Mouse (Mus musculus): Measurements from ENCODE around the gene Gm45785. TPM values are rescaled to one million over a fixed set of nuclear protein-coding genes. Genes with fewer than 3 reads are reported as not detected.
A peak's percentile ranks its signal among the peaks of the same experiment; 100 is the strongest.
"Not testable (repeated sequence)": the region's sequence is repeated elsewhere in the genome, so short reads cannot be mapped to it uniquely, and the experiment has no call there.

Gene Gm45785
- total RNA-seq (2021), result 1 to 10 TPM; 1.2 to 1.8 TPM

- DNase-seq (ENCODE audit: low spot score in 2 of 2), result peak; percentile 82 to 95
- intact Hi-C loops (cut with DNase I), result loop anchor here (1.0 to 2.0 kb wide), 2 partner anchors 25 to 205 kb away; partner anchors contain the start of genes B4galnt4 and Psmd13
Measured at GRCm38 (mm10) chr7:140855860-140856784, at the start of gene Gm45785. Gene Gm45785 (minus strand): TSS chr7:140856331.

GRCm38 (mm10) chr7:140905642-140906081 is 49.5 kb upstream of the Gm45785 start:
- no peak for DNase-seq (ENCODE audit: low spot score in 2 of 2)
- intact Hi-C loops (cut with DNase I), result no loop called here

- intact Hi-C loops (cut with DNase I), result loop anchor here (1.0 to 2.0 kb wide), 2 partner anchors 59 to 274 kb away; no protein-coding TSS in a partner anchor
- peak; percentile 60 to 71 for DNase-seq (ENCODE audit: low spot score in 2 of 2)
Measured at GRCm38 (mm10) chr7:140903212-140903611, 47.1 kb upstream of the Gm45785 start.

- intact Hi-C loops (cut with DNase I), result loop anchor here (2.0 kb wide), 1 partner anchor 275 kb away; no protein-coding TSS in a partner anchor
- DNase-seq (ENCODE audit: low spot score in 2 of 2), result no peak
Measured at GRCm38 (mm10) chr7:140902036-140902875, 46.1 kb upstream of the Gm45785 start.

- intact Hi-C loops (cut with DNase I), result no loop called here
- no peak for DNase-seq (ENCODE audit: low spot score in 2 of 2)
Measured at GRCm38 (mm10) chr7:140900220-140900619, 44.1 kb upstream of the Gm45785 start, which contains the start of gene Cox8b. Gene Cox8b (minus strand): TSS chr7:140900446.

- intact Hi-C loops (cut with DNase I), result no loop called here
- no peak for DNase-seq (ENCODE audit: low spot score in 2 of 2)
Measured at GRCm38 (mm10) chr7:140899121-140899520, 43.0 kb upstream of the Gm45785 start.

GRCm38 (mm10) chr7:140897863-140898262 is 41.7 kb upstream of the Gm45785 start:
- intact Hi-C loops (cut with DNase I), result no loop called here
- no peak for DNase-seq (ENCODE audit: low spot score in 2 of 2)

- DNase-seq (ENCODE audit: low spot score in 2 of 2), result no peak
- intact Hi-C loops (cut with DNase I), result no loop called here
Measured at GRCm38 (mm10) chr7:140894611-140895010, 38.5 kb upstream of the Gm45785 start.

GRCm38 (mm10) chr7:140894031-140894430 is 37.9 kb upstream of the Gm45785 start:
- intact Hi-C loops (cut with DNase I), result no loop called here

GRCm38 (mm10) chr7:140890636-140891035 is 34.5 kb upstream of the Gm45785 start:
- intact Hi-C loops (cut with DNase I); DNase-seq (ENCODE audit: low spot score in 2 of 2): not testable (repeated sequence)

More at GRCm38 (mm10) chr7:140894031-140894430, 37.9 kb upstream of the Gm45785 start:
- DNase-seq (ENCODE audit: low spot score in 2 of 2), result no peak

GRCm38 (mm10) chr7:140882469-140882803 is 26.3 kb upstream of the Gm45785 start:
- DNase-seq (ENCODE audit: low spot score in 2 of 2), result no peak
- intact Hi-C loops (cut with DNase I), result no loop called here

GRCm38 (mm10) chr7:140881696-140882468 is 25.8 kb upstream of the Gm45785 start, which contains the start of the genes Psmd13 and Sirt3:
Gene Psmd13 (plus strand): TSS chr7:140881968.
Gene Sirt3 (minus strand): TSS chr7:140882309.
- DNase-seq (ENCODE audit: low spot score in 2 of 2), result peak; percentile 97
- intact Hi-C loops (cut with DNase I), result loop anchor here (1.0 kb wide), 1 partner anchor 26 kb away; the partner anchor contains the start of genes Gm45785 and Ric8a

GRCm38 (mm10) chr7:140880865-140881515 is 24.9 kb upstream of the Gm45785 start:
- DNase-seq (ENCODE audit: low spot score in 2 of 2), result no peak
- intact Hi-C loops (cut with DNase I), result loop anchor here (1.0 kb wide), 1 partner anchor 25 kb away; the partner anchor contains the start of genes Gm45785 and Ric8a

GRCm38 (mm10) chr7:140880419-140880818 is 24.3 kb upstream of the Gm45785 start:
- DNase-seq (ENCODE audit: low spot score in 2 of 2), result no peak
- intact Hi-C loops (cut with DNase I), result no loop called here

- DNase-seq (ENCODE audit: low spot score in 2 of 2), result no peak
- intact Hi-C loops (cut with DNase I), result no loop called here
Measured at GRCm38 (mm10) chr7:140879355-140879754, 23.2 kb upstream of the Gm45785 start.

- intact Hi-C loops (cut with DNase I), result no loop called here
- DNase-seq (ENCODE audit: low spot score in 2 of 2), result no peak
Measured at GRCm38 (mm10) chr7:140877364-140877763, 21.2 kb upstream of the Gm45785 start.

GRCm38 (mm10) chr7:140874224-140874623 is 18.1 kb upstream of the Gm45785 start:
- DNase-seq (ENCODE audit: low spot score in 2 of 2), result no peak
- intact Hi-C loops (cut with DNase I), result no loop called here

- intact Hi-C loops (cut with DNase I), result no loop called here
- no peak for DNase-seq (ENCODE audit: low spot score in 2 of 2)
Measured at GRCm38 (mm10) chr7:140864761-140865160, 8.6 kb upstream of the Gm45785 start.

Data from left cerebral cortex, postnatal 25 days (tissue).